Comparison of ENCODE assay signal across 32 mouse cellular contexts in genomic region chr16:37645799-37646198, GRCm38 (mm10).
"Had no signal": no experiment of that assay in that cellular context is flagged by ENCODE, and none has a peak within 500 bp of the region (broad histone marks: within the 10 kb centered on the region; RNA-seq: fewer than 3 reads in every experiment).

No protein-coding gene starts in this region.

- DNase-seq: heart, adult 2 months; heart, postnatal 10 days; heart, postnatal 36 days; heart, postnatal 4 days; kidney, adult 11 months; kidney, adult 18-20 months; kidney, adult 8-10 months; kidney, postnatal 14 days; kidney, postnatal 25 days; kidney, postnatal 36 days; kidney, postnatal 4 days; layer of hippocampus, adult 9-11 months; layer of hippocampus, postnatal 36 days had no signal

- H3K4me3 ChIP-seq: heart, adult 2 months; heart, embryonic 12.5 days; heart, embryonic 13.5 days; heart, embryonic 15.5 days; hindbrain, embryonic 10.5 days; hindbrain, embryonic 12.5 days; hindbrain, embryonic 13.5 days; hindbrain, embryonic 15.5 days; intestine, embryonic 15.5 days; kidney, embryonic 15.5 days; layer of hippocampus, adult 2 months; left cerebral cortex, adult 2 months had no signal

- ATAC-seq: hindbrain, embryonic 16.5 days; hindbrain, postnatal 0 days; inflammation-experienced regulatory T-cells, adult 6 months; intestine, embryonic 15.5 days; intestine, embryonic 16.5 days; intestine, postnatal 0 days had no signal

- H3K27me3 ChIP-seq: heart, embryonic 12.5 days; heart, embryonic 13.5 days; heart, embryonic 15.5 days; hindbrain, embryonic 12.5 days; hindbrain, embryonic 13.5 days; hindbrain, embryonic 15.5 days; intestine, embryonic 15.5 days; kidney, embryonic 15.5 days had no signal

- H3K4me2 ChIP-seq: heart, embryonic 11.5 days; heart, embryonic 12.5 days; heart, embryonic 13.5 days; heart, embryonic 15.5 days; hindbrain, embryonic 12.5 days; hindbrain, embryonic 13.5 days; hindbrain, embryonic 14.5 days; hindbrain, embryonic 15.5 days; intestine, embryonic 15.5 days; kidney, embryonic 15.5 days had no signal

- H3K9ac ChIP-seq: heart, embryonic 12.5 days; heart, embryonic 13.5 days; heart, embryonic 15.5 days; hindbrain, embryonic 12.5 days; hindbrain, embryonic 13.5 days; hindbrain, embryonic 14.5 days; hindbrain, embryonic 15.5 days; intestine, embryonic 15.5 days; kidney, embryonic 15.5 days had no signal

- H3K9me3 ChIP-seq: heart, embryonic 12.5 days; heart, embryonic 13.5 days; heart, embryonic 15.5 days; hindbrain, embryonic 10.5 days; hindbrain, embryonic 12.5 days; hindbrain, embryonic 13.5 days; hindbrain, embryonic 15.5 days; intestine, embryonic 15.5 days; kidney, embryonic 15.5 days had no signal

- H3K27ac ChIP-seq: heart, adult 2 months; heart, embryonic 13.5 days; heart, embryonic 15.5 days; hindbrain, embryonic 10.5 days; hindbrain, embryonic 12.5 days; hindbrain, embryonic 13.5 days; hindbrain, embryonic 14.5 days; hindbrain, embryonic 15.5 days; hindbrain, postnatal 0 days; intestine, embryonic 15.5 days; kidney, embryonic 15.5 days; kidney, postnatal 0 days had no signal

- H3K4me1 ChIP-seq: heart, embryonic 12.5 days; heart, embryonic 13.5 days; heart, embryonic 15.5 days; hindbrain, embryonic 10.5 days; hindbrain, embryonic 12.5 days; hindbrain, embryonic 15.5 days; intestine, embryonic 15.5 days; kidney, embryonic 15.5 days had no signal
